Mouse (Mus musculus): ENCODE data around the gene Vegfb. TPM values are rescaled to one million over a fixed set of nuclear protein-coding genes. Genes with fewer than 3 reads are reported as not detected.

Vegfb gene
- polyA plus RNA-seq, 1 experiment = 169 TPM

DNA sequence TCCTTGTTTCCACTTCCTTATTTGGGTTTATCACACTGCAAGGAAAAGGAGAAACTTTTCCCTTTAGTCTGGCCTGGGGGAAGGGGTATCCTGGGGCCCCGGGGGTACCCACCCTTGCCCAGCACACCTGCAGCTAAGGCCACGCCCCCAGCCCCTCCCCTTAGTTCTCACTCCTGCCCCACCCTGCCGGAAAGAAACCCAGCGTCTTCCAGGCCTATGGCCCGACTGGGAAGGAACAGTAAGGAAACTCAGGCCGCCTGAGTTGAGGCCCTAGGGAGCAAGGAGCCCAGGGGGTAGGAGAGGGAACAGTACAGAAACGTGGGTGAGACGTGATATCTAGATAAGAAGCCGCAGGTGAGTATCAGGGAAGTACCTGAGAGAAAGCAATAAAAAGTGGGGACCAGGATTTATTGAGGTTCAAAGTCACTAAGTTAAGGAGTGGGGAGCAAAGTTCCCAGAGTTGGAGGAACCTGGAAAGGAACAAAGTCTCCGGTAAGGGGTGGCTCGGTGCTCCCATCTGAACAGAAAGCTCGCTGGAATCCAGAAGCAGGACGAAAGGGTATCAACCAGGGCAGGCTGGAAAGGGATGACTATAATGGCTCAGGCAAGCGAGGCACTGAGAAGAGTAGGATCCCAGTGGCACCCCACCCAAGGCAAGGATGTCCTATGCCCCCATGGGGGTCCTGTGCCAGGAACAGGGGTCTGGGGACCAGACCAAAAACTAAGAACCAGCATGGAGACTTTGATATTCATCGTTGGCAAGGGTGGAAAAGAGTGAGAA, 18.8 kb downstream of the Vegfb start:
- TF ChIP-seq GATA1 (IDR thresholded peaks at IDR 0.05; ENCODE audit: low read length) = no peak

DNA sequence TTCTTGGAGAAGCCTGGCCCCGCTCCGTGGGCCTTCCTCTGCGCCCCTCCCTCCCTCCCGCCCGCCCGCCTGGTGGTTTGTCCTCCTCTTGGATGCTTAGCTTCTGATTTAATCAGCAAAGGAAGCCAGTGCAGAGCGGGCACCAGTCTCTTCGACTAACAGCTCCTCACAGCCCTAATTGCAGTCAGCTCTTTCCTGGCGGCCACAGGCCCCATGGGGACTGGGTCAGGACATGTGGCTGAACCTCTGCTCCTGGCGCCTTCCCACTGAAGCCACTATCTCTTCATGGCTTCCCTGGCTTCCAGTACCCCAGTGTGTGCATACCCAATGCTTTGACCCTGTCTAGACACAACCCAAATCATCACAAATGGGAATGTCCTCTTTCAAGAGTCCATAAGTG, 31.0 kb downstream of the Vegfb start:
- TF ChIP-seq GATA1 (IDR thresholded peaks at IDR 0.05; ENCODE audit: low read length) = no peak

DNA sequence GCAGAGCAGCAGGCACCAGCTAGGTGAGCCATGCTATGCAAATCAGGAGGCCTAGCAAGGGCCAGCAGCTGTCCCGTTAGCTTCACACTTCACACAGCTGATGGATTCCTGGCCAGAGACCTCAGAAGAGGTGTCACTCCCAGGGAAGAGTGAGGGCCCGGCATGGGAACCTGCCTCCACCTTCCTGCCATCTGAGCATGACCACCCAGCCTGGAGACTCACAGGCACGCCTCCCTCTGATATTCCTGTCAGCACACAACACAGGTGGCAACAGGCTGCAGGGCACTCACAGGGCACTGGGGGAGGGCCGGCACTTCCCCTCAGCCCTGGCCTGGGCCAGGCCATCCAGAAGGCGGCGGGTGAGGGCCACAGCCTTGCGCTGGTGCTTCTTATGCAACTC, 32.0 kb downstream of the Vegfb start:
- no peak for TF ChIP-seq GATA1 (IDR thresholded peaks at IDR 0.05; ENCODE audit: low read length)

DNA sequence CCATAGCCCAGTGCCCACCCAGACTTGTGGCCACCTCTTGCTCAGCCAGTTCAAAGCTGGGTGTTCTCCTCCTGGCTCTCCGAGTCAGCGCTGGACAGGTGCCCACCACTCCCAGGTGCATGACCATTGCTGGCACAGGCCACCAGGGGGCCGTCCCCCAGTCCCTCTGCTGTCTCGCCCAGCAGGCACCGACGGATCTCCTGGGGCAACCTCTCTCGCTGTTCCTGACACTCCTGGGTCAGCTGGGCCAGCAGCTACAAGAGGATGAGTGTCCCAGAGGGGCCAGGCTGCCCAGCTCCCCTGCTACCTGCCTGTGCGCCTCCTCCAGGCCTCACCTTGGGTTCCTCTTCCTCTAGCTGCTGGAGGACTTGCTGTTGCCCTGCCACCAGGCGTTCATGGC, 33.4 kb downstream of the Vegfb start:
- TF ChIP-seq GATA1 (IDR thresholded peaks at IDR 0.05; ENCODE audit: low read length) = no peak

DNA sequence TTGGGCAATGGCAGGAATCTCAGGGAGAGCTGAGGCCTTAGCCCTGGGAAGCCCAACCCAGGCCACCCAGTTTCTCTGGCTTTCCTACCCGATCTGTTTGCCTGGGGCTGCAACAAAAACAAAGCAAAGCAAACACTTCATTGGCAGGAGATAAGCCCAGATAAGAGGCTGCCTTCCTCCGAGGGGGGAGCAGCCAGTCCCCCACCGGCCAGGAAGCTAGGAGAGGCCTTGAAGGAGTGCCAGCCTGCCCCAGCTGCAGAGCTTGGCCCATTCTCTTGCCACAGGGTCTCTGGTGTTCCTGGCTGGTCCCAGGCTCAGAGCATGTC, 34.8 kb downstream of the Vegfb start:
- no peak for TF ChIP-seq GATA1 (IDR thresholded peaks at IDR 0.05; ENCODE audit: low read length)

DNA sequence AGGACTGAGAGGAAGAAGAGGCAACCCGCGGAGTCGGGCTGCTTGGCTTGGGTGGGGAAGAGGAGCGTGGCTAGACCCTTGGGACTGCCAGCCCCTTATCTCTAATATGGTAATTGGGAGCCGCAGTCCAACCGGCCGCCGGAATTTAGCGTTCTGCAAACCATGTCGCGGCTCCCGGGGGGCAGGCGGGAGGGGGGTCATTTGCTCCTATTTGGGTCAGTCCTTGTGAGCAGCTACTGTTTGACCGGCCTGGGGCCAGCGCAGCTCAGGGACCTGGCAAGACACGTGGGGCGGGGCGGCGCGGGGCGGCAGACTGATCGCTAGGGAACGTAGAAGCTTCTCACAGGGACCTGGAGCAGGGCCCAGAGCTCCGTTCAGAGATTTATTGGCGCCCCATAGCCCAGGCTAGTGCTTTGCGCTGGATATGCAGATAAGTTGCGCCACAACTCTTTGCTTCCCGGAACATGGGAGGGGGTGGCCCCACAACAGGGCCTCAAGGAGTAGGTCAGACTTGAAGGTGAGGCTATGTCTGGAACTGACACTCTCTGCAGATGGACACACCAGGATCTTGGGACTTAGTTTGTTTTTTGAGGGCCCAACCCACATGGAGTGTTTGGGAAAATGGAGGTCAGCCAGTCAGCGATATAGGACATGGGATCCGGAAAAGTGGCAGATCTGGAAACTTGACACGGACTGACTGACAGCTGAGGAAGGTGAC, 35.3 kb downstream of the Vegfb start:
- TF ChIP-seq GATA1 (IDR thresholded peaks at IDR 0.05; ENCODE audit: low read length) = no peak

DNA sequence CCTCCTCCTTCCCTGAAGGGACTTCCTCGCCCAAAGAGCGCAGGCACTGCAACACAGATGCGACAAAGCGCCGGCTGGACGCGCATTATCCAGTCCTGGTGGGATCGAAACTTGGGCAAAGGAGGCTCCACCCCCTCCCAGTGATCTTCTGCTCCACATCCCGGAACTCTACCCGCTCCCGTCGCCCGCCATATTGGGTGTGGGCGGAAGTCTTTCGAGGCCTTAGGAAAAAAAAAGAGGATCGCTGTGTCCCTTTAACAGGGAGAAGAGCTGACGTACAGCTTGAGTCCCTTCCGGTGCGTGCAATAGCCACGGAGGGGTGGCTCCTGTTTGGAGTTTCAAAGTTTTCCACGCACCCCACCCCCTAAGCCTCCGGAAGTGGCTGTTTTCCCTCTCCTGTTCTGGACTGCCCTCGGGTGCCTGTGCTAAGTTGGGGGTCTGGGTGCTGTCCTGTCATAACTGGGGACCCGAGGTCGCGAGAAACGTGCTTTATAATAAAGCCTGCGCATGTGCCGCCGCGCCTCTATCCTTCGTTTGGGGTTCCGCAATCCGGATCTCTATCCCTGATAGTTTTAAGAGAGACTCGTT, 36.0 kb downstream of the Vegfb start:
- TF ChIP-seq GATA1 (IDR thresholded peaks at IDR 0.05; ENCODE audit: low read length) = no peak

DNA sequence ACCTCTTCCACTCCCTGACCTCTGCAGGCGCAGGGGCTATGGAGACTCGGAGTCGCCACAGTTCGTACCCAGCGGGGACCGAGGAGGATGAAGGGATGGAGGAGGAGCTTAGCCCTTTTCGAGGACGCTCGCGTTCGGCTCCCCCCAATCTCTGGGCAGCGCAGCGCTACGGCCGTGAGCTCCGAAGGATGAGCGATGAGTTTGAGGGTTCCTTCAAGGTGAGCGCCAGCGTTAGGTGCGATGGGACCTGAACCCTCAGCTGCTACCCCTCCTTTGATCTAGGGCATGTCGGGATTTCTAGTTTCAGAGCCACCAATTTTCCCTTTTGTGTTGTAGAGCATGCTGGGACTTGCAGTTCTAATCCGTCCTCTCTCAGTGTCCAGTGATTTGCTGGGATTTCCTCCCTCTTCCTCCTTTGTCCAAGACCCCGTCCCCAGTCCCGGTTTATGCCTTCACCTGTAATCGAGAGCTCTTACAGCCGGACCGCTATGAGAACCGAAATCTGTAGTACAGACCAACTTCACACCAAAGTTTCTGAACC, 36.8 kb downstream of the Vegfb start:
- TF ChIP-seq GATA1 (IDR thresholded peaks at IDR 0.05; ENCODE audit: low read length) = no peak

DNA sequence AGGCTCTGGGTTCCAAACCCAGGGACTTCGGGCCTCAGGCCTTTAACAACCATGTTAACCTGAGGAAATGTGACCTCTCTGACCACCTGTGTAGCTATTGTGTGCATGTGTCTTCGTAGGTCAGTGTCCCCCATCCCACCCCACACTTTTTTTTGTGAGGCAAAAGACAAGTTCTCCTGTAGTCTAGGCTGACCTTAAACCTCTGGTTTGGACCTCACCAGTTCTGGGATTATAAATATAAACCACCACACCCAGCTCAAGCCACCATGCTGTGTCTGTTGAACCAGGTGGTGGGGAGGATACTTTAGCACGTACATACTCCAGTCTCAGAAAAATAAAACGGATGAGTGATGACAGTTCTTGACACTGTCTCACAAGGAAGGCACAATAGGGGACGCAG, 37.5 kb downstream of the Vegfb start:
- TF ChIP-seq GATA1 (IDR thresholded peaks at IDR 0.05; ENCODE audit: low read length) = no peak

DNA sequence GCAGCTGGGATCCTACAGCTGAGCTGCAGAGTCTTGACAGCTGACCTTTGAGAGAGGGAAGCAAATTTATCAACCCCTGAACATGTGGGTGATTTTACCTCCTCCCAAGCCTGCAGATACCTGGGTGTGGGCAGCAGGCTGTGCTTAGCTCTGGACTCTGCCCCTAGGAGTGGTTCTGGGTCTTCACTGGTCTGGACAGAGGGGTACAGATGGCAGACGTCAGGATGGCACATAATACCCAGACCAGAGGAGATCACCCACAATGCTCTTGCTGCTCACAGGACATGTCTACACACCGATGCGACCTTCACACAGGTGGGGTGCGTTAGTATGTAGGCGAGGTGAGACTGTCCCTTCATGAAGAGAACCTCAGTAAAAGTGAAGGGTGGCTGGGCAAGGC, 37.9 kb downstream of the Vegfb start:
- TF ChIP-seq GATA1 (IDR thresholded peaks at IDR 0.05; ENCODE audit: low read length) = no peak

DNA sequence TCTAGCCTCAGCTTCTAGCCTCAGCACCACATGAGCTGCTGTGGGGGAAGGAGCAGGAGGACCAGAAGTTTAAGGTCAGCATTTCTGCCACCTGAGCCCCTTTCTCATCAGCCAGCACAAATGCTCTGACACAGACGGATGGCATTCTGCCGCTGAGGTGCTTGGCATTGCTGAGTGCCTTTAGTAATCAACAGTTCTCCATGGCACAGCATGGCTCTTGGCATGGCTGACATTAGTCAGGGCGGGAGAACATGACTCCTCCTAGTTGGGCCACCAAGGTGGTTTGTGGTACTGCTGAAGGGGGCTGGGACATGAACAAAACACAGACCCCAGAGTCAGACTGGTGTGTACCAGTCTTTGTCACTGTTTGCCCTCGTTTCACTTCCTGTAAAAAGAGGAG, 39.3 kb downstream of the Vegfb start:
- no peak for TF ChIP-seq GATA1 (IDR thresholded peaks at IDR 0.05; ENCODE audit: low read length)

DNA sequence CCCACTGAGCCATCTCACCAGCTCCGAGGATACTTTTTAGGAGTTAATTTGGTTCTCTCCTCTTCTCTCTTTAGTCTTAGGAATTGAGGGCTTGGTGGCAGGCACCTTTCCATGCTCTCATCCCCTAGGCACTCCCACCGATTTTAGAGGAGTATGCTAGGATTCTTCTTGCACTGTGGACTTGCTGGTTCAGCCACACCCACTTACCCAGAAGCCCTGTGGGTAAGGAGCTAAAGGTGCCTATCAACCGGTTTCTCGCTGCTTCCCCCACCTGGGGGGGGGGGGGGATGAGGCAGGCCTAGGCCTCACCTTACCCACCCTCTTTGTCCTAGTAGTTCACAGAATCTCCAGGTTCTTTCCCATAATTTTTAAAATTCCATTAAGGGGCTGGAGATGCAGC, 39.7 kb downstream of the Vegfb start:
- TF ChIP-seq GATA1 (IDR thresholded peaks at IDR 0.05; ENCODE audit: low read length) = no peak

DNA sequence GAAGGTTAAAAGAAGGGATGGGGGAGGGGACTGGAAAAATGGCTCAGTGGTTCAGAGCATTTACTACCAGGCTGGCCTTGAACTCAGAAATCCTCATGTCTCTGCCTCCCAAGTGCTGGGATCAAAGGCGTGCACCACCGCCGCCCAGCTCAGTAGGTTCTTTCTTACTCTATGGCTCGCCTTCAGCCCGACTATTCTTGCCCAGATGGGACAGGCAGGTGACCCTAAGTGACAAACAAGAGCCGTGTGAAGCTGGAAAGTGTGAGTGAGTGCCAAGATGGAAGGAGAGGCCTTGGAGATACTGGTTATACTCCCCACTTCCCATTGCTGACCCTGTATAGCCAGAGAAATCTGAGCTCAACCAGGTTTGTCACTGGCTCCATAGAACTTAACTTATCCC, 43.7 kb downstream of the Vegfb start:
- no peak for TF ChIP-seq GATA1 (IDR thresholded peaks at IDR 0.05; ENCODE audit: low read length)

DNA sequence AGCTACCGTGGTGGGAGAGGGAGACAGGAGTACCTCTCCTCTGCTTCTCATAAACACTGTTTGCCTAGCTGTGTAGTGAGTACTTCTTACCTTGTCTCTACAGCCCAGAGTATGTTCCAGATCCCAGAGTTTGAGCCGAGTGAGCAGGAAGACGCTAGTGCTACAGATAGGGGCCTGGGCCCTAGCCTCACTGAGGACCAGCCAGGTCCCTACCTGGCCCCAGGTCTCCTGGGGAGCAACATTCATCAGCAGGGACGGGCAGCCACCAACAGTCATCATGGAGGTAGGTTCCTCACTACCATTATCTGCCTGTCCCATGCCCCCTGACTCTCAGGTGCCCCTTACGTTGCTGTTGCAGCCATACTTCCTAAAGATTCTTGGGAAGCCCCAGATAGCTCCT, 44.7 kb downstream of the Vegfb start:
- TF ChIP-seq GATA1 (IDR thresholded peaks at IDR 0.05; ENCODE audit: low read length) = no peak

DNA sequence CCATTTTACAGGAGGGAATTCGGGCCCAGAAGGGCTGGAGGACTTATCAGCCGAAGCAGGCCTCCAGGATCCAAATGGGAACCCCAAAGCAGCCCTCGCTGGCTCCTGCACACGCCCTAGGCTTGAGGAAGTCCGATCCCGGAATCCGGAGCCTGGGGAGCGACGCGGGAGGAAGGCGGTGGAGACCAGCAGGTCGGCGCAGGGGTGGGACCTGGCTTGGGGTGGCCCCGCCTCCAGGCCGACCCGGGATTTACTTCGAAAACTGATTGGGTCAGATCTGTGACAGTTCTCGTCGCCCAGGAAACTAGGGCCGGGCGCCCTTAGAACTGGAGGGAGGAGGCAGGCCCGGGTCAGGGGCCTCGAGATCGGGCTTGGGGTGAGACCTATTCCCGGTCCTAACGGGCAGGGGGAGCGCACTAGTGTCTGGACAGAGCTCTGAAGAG, 45.2 kb downstream of the Vegfb start, which contains the start of gene Gpr137:
Gpr137 (minus strand) TSS at position 232 of the 443 bp plus-strand sequence.
- TF ChIP-seq GATA1 (IDR thresholded peaks at IDR 0.05; ENCODE audit: low read length) = no peak

Data from G1E-ER4 (cell line).